Mouse (Mus musculus) spleen, postnatal 14 days (tissue): ENCODE results near the gene Safb.
"Not testable (repeated sequence)": the region's sequence is repeated elsewhere in the genome, so short reads cannot be mapped to it uniquely, and the experiment has no call there.

Experiments
- DNase-seq, 2 experiments: peaks; one replicate each; pipeline ENCODE4 v3.0.0; 2021 to 2022; ENCODE audit warnings: low spot score in 2 of 2

The Safb gene

GRCm38 (mm10) chr17:56609452-56610171 lies 25.0 kb downstream of the Safb start, which contains the start of gene 2410015M20Rik:
2410015M20Rik (minus strand) TSS chr17:56609771.
- peak; percentile 83 to 90 for DNase-seq

DNA sequence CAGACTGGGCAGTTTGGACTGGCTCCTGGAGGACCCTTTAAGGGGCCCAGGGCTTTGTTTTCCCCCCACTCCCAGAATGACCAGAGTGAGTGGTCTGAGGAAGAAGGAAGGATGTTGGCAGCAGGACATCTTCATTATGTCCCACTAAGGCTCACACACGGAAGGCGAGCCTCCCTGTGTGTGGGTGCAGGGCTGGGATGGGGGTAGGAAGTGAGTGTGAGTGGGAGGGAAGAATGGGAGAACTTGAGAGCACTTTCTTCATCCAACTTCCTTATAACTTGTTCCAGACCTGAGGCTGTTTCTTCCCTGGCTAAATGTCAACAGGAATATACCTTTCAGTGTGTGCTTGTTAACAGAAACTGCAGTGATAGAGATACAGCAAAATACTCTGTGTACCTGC lies 26.7 kb downstream of the Safb start:
- DNase-seq, result no peak

DNA sequence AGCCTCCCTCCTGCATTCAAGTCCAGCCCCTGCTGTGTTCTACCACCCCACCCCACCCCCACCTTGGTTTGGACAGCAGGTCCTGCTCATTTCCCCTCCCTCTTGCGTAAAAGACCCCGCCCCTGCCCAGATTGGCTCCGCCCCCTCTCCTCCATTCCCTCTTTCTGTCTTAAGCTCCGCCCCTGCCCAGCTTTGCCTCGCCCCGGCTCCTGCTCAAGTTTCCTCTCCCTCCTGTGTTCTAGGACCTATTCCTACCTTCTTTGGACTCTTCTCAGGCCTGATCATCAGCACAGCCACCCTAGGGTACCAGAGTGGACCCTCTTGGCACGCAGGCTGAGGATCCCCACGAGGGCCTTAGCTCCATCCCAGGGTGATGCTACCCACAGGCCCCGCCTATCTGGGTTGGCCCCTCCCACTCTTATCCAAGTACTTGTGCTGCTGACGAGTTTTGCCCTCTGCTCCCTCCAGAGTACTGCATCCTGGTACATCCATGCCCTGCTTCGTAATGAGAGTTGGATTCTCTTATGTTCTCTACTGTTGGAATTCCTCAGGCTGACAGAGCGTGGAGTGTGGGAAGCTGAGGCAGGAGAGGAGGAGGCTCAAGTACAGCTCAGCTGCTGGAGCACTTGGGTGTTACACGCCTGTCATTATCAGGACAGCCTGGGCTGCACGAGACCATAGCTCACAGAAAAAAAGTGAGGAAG lies 27.4 kb downstream of the Safb start:
- peak; percentile 31 to 38 for DNase-seq

DNA sequence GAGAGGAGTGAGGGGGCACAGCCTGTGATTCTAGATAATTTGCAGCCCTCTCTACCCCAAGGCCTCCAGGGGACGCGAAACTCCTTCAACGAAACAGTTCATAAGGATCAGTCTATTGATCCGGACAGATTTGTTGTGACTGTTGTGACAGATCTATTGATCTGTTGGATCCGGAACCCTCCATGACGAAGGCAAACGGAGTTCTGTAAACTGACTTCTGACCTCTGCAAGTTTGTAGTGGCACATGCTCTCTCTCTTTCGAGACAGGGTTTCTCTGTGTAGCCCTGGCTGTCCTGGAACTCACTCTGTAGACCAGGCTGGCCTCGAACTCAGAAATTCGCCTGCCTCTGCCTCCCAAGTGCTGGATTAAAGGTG lies 27.9 kb downstream of the Safb start:
- not testable (repeated sequence) for DNase-seq

DNA sequence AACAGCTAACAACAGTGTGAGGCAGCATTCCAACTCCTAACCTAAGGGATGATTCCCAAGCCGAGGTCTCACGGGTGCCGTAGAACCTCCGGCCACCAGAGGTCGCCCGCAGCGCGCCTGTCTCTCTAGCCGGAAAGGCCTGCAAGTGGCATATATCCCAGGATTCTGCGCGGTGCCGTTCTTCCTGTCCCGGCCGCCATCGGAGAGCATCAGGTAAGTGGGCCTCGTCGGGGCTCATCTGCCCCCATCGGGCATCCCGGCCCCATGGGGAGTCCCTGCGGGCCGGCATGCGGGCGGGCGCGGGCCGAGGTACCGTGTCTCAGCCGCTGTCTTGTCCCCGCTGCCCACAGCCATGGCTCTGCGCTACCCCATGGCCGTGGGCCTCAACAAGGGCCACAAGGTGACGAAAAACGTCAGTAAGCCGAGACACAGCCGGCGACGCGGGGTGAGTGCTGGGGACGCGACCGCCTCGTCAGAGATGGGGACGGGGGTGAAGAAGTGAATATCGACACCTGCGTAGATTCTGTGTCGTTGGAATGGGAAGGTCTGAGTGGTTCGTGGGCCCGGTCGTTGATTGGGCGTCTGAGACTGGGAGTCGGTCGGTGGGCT lies 28.7 kb downstream of the Safb start, which contains the start of gene Rpl36:
Gene Rpl36 (plus strand): TSS at position 181 of the 609 bp plus-strand sequence.
- peak; percentile 89 to 93 for DNase-seq

- not testable (repeated sequence) for DNase-seq
Measured at GRCm38 (mm10) chr17:56613893-56614292, 29.3 kb downstream of the Safb start.

GRCm38 (mm10) chr17:56614391-56615135 lies 29.9 kb downstream of the Safb start:
- DNase-seq, result no peak

- DNase-seq, result no peak
Measured at GRCm38 (mm10) chr17:56615136-56615784, 30.6 kb downstream of the Safb start.

- no peak for DNase-seq
Measured at GRCm38 (mm10) chr17:56615792-56616191, 31.2 kb downstream of the Safb start.

DNA sequence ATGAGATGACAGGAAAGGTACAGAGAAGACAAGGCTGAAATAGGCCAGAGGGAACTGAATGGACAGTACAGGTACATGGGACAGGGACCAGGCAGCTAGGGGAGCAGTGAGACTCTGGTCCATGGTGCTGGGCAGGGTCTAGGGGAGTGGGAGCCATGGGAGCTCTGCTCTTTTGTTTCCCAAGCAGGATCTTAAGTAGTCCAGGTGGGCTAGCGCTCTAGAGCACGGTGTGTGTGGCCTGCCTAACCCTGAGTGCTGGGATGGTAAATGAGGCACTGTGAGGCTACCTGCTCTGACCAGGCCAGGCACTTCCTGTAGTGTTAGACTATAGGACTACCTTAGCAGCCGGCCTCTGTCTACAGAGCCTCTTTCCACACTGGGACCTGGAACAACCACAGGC lies 32.1 kb downstream of the Safb start:
- DNase-seq, result no peak

DNA sequence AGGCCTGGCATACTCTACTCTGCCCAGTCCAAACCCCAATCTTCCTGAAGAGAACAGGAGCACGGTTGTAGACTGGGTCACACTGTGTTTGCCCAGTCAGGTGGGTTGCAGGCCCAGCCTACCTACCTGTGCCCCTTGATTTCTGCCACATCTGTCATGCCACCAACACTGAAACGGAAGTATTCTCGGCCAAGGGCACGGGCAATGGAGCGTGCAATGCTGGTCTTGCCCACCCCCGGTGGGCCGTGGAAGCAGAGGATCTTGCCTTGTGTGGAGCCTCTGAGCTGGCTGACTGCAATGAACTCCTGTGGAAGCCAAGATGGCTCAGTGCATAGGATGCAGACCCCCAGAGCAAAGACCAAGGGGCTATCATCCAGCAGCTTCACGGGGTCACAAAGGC lies 33.0 kb downstream of the Safb start:
- DNase-seq, result no peak

GRCm38 (mm10) chr17:56625495-56625894 lies 40.9 kb downstream of the Safb start:
- no peak for DNase-seq

DNA sequence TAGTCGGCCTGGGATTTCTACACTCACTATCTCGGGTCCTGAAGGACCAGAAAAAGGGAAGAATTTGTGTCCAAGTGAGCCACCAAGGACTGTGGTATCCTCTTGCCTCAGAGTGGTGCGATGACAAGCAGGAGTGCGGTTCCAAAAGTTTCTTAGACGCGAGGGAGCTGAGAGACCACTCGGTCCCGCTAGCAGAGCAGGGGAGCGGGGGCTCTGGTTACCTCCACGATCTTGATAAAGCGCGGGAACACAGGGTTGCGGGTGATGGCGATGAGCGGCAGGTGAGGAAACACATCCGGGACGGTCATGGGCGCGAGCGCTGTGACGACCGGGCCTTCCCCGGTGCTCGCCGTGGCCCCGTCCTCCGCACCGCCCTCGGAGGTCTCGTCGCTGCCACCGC lies 41.6 kb downstream of the Safb start:
- DNase-seq, result no peak

DNA sequence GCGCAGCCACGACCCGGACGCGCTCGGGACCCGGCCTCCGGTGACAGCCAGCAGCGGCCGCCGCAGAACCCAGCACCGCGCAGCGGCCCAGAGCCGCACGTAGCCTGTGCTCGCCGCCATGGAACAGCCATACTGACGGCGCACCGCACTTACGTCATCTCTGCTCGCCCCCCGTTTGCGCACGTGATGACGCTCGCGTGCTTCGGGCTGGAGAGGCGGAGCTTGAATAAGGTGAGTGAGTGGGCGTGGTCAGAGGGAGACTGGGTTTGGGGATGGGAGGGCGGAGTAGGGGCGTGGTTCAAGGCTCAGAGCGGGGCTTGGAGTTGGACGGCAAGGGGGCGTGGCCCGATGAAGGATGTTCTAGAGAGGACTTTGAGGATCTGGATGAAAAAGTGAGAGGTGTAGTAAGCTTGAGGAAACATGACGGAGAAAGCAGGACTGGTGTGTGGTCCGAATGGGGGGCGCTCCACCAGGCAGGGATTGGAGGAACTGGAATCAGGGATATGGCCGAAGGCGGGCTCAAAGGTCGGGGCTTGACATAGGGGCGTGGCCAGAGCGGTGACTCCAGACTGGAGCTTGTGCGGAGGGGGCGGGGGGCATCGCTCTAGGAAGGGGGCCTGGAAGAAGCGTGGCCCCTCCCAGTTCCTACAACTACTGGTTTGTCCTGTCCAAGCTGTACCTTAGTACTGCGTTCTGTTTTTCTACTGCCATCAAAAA lies 42.3 kb downstream of the Safb start, which contains the start of gene Lonp1:
Gene Lonp1 (minus strand): TSS at position 134 of the 717 bp plus-strand sequence.
- DNase-seq, result peak; percentile 87 to 97

- no peak for DNase-seq
Measured at GRCm38 (mm10) chr17:56627530-56628277, 43.1 kb downstream of the Safb start, which contains the start of gene Catsperd. Catsperd (plus strand) TSS chr17:56628143.

DNA sequence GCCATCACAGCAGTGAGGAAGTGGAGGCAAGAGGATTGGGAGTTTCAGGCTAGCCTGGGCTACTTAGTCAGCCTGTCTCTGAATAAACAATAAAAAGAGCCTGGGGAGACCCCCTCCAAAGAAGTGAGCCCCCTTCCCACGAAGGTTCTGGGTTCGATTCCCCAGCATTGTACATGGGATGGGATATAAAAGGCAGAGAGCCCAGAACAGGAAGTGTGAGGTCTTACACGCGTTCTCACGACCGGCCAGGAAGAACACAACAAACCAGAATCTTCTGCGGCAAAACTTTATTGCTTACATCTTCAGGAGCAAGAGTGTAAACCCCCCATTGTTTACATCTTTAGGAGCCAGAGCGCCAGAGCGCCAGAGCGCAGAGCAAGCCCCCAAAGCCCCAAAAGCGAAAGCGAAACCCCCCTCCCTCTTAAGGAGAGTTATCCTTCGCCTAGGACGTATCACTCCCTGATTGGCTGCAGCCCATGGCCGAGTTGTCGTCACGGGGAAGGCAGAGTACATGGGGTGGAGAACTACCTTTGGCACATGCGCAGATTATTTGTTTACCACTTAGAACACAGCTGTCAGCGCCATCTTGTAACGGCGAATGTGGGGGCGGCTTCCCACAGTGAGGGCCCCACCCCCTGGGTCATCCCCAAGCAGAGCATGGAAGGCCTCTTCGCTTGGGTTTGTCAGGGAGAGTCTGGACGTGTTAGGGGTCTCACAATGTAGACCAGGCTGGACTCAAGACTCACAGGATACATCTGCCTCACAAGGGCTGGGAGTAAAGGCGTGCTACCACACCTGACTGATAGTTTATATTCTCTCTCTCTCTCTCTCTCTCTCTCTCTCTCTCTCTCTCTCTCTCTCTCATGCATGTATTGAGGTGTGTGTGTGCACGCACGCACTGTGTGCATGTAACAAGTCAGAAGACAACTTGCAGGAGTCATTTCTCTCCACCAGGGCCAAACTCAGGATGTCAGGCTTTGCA lies 45.5 kb downstream of the Safb start:
- DNase-seq, result not testable (repeated sequence)

GRCm38 (mm10) chr17:56631807-56632206 lies 47.2 kb downstream of the Safb start:
- DNase-seq, result no peak

DNA sequence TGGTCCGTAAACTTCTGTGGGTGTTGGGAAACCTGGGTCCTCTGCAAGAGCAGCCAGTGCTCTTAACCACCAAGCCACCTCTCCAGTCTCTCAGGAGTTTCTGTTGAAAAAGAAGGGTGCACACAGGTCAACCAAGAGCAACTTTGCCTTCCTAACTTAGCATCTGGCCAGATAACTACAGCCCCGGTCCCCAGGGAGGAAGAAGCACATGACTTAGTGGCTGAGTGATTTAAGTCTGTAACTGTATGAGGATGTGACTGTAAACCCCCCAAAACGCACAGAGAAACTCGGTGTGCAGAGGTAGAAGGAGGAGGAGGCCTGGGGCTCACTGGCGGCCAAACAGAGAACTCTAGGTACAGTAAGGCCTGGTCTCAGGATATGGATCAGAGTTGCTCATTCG lies 49.4 kb downstream of the Safb start:
- DNase-seq, result peak in 1 of 2 experiments; percentile 56

DNA sequence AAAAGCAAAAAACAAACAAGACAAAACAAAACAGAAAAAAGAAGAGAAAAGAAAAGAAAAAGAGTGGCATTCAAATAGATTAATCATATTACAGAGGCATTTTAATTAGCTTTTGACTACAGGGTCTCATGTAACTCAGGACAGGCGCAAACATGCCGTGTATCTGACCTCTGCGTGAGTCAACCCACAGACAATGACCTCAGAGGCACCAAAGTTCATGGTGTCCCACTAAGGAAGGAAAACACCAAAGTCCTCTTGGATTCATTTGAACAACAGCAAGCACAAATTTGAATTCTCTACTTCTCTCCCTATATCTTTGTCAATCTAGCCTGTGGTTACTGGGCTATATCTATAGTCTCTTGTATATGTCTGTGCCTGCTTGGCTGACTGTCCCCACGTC lies 58.6 kb downstream of the Safb start:
- DNase-seq, result no peak
